Mouse (Mus musculus): ENCODE data around the gene Nasp.

DNA sequence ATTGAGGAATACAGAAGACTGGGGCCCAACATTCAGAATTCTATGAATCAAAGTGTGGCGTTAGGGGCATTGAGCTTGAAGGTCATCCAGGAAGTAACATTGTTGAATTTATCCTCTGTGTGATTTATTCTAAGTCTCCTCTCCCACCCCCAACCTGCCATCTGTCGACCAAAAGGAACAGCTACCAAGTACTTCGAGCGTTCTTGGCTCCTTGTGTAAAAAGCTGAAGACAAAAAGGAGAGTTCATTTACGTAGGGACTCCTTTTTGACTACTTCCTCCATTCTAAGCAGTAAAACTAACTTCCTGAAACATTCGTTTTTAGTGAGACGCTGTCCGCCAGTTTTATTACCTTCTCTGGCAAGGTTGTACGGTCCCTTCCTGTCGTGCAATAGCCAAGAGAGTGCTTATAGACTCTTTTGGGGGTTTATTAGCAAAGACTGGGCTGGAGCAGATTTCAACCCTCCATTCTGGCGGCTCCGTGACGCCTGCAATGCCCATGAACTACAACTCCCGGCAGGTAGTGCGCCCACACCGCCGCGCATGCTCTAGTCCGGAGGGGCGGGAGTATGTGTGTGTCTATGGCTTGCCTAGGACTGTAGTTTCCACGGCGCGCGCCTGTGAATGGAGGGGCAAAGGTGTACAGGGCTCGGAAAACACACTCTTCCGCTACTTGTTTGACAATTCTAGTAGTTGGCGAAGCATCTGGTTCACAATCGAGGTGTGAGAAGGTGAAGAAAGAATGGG lies 71.0 kb downstream of the Nasp start:
- TF ChIP-seq CTCF (IDR thresholded peaks at IDR 0.05; ENCODE audit: low read depth) (no peak), EP300 (IDR thresholded peaks at IDR 0.05; ENCODE audit: low read depth) (no peak)
